Mouse (Mus musculus) Patski (cell line): ENCODE measurements at regions not wholly inside any gene's neighbourhood (a gene's known extent, or its start where the extent isn't known, plus 50 kb on each side); places are given as distances from the start of the nearest gene placed in this dataset.

Experiments
- ATAC-seq: fragments of 100-300 bp; one replicate; pipeline ENCODE4 v1.8.0; 2021
- CTCF ChIA-PET: fragments of 350-600 bp; sonication (Branson Sonifier 250); formaldehyde crosslinking; loops from one replicate; lab custom pipeline; 2022; ENCODE audit warnings: inconsistent platforms; lab: Charles Lee
- POLR2A ChIA-PET: fragments of 350-600 bp; sonication (Branson Sonifier 250); formaldehyde crosslinking; loops from one replicate; lab custom pipeline; 2022; ENCODE audit warnings: antibody characterized with exemption, inconsistent platforms; lab: Charles Lee
- DNase-seq: peaks from one replicate; pipeline ENCODE4 v3.0.0-alpha.2; 2011; ENCODE audit warnings: low read depth, low spot score
- H3K27me3 ChIP-seq: fragments of 371-371 bp; one replicate; pipeline ENCODE4 v1.5.1; 2021
- CTCF ChIP-seq: fragments of 100-300 bp; IDR thresholded peaks from one replicate; pipeline ENCODE4 v1.5.1; 2021
- in situ Hi-C: fragments of 300-500 bp; cut with MboI; formaldehyde crosslinking; loops from 3 replicates; pipeline ENCODE4 v1.11.1; 2018; ENCODE audit warnings: low pct_unique_long_range_greater_than_20kb, mixed read lengths

- ChIA-PET CTCF (no interaction called here), POLR2A (no interaction called here)
- DNase-seq (no peak), ATAC-seq (no peak)
- TF ChIP-seq CTCF: no peak
- in situ Hi-C loops: no loop called here
- no peaks in the 10 kb centered on the region for H3K27me3 ChIP-seq
These were observed 63.5 kb upstream of the Vps8 start for GRCm38 (mm10) chr16:21359459-21359858.

- ATAC-seq: peak; percentile 50
These were observed 61.5 kb upstream of the Vps8 start for GRCm38 (mm10) chr16:21361406-21361805.

GRCm38 (mm10) chr16:21362663-21363367, 60.1 kb upstream of the Vps8 start:
- ATAC-seq (no peak), DNase-seq (no peak)
- CTCF ChIA-PET: interaction anchor here (1.0 to 2.2 kb wide), 3 partner anchors 10 to 170 kb away, joined by 3 to 5 read pairs (median 3); no protein-coding TSS in a partner anchor
- POLR2A ChIA-PET: no interaction called here
- in situ Hi-C loops: no loop called here
- no peaks in the 10 kb centered on the region for H3K27me3 ChIP-seq
- TF ChIP-seq CTCF: no peak

More at GRCm38 (mm10) chr16:21361406-21361805, 61.5 kb upstream of the Vps8 start:
- ChIA-PET CTCF (interaction anchor here (1.0 to 2.2 kb wide), 4 partner anchors 12 to 162 kb away, joined by 3 to 5 read pairs (median 4); no protein-coding TSS in a partner anchor), POLR2A (no interaction called here)
- no peak for TF ChIP-seq CTCF
- in situ Hi-C loops: no loop called here
- no peaks in the 10 kb centered on the region for H3K27me3 ChIP-seq
- DNase-seq: no peak

- no peak for TF ChIP-seq CTCF
- ATAC-seq (no peak), DNase-seq (no peak)
- in situ Hi-C loops: no loop called here
- H3K27me3 ChIP-seq: no peaks in the 10 kb centered on the region
- POLR2A ChIA-PET: interaction anchor here (0.5 kb wide), 1 partner anchor 596 kb away, joined by 3 read pairs; no protein-coding TSS in a partner anchor
- CTCF ChIA-PET: no interaction called here
These were observed 58.0 kb upstream of the Vps8 start for GRCm38 (mm10) chr16:21364885-21365284.

- DNase-seq (no peak), ATAC-seq (no peak)
- in situ Hi-C loops: no loop called here
- H3K27me3 ChIP-seq: no peaks in the 10 kb centered on the region
- POLR2A ChIA-PET: no interaction called here
- CTCF ChIA-PET: interaction anchor here (0.9 to 1.8 kb wide), 5 partner anchors 10 to 419 kb away, joined by 3 to 4 read pairs (median 3); no protein-coding TSS in a partner anchor
- no peak for TF ChIP-seq CTCF
These were observed 55.5 kb upstream of the Vps8 start for GRCm38 (mm10) chr16:21367449-21367848.

- DNase-seq (no peak), ATAC-seq (no peak)
- no peak for TF ChIP-seq CTCF
- no peaks in the 10 kb centered on the region for H3K27me3 ChIP-seq
- in situ Hi-C loops: no loop called here
- ChIA-PET CTCF (no interaction called here), POLR2A (no interaction called here)
These were observed 54.1 kb upstream of the Vps8 start for GRCm38 (mm10) chr16:21368821-21369220.

GRCm38 (mm10) chr16:21369569-21370512, 53.1 kb upstream of the Vps8 start:
- no peak for DNase-seq
- in situ Hi-C loops: no loop called here
- no peak for ATAC-seq
- no peak for TF ChIP-seq CTCF
- H3K27me3 ChIP-seq: no peaks in the 10 kb centered on the region
- CTCF ChIA-PET: interaction anchor here (1.6 kb wide), 1 partner anchor 42 kb away, joined by 3 read pairs; no protein-coding TSS in a partner anchor
- POLR2A ChIA-PET: no interaction called here
